Mouse (Mus musculus): ENCODE measurements around the gene Olfr553. TPM values are rescaled to one million over a fixed set of nuclear protein-coding genes. Genes with fewer than 3 reads are reported as not detected.
"Not testable (repeated sequence)": the region's sequence is repeated elsewhere in the genome, so short reads cannot be mapped to it uniquely, and the experiment has no call there.

Gene Olfr553
- not detected for total RNA-seq (2021)
- long read RNA-seq, experiment 1, result 0 reads
- long read RNA-seq, experiment 2, result 0 reads

- no peak for DNase-seq (ENCODE audit: low spot score in 2 of 2)
- intact Hi-C loops (cut with DNase I), result no loop called here
These were observed at the start of gene Olfr553 for GRCm38 (mm10) chr7:102618118-102618517. Olfr553 (minus strand) TSS chr7:102618218.

- intact Hi-C loops (cut with DNase I), result loop anchor here (2.0 kb wide), 1 partner anchor 253 kb away; no protein-coding TSS in a partner anchor
- peak; percentile 21 to 23 for DNase-seq (ENCODE audit: low spot score in 2 of 2)
These were observed 47.4 kb upstream of the Olfr553 start for GRCm38 (mm10) chr7:102665378-102665777.

- intact Hi-C loops (cut with DNase I), result loop anchor here (2.0 kb wide), 1 partner anchor 254 kb away; no protein-coding TSS in a partner anchor
- no peak for DNase-seq (ENCODE audit: low spot score in 2 of 2)
These were observed 46.6 kb upstream of the Olfr553 start, which contains the start of gene Olfr556 for GRCm38 (mm10) chr7:102664599-102664998. Olfr556 (plus strand) TSS chr7:102664899.

- DNase-seq (ENCODE audit: low spot score in 2 of 2), result no peak
These were observed 40.5 kb upstream of the Olfr553 start, which contains the start of gene Olfr555 for GRCm38 (mm10) chr7:102658523-102658922. Olfr555 (plus strand) TSS chr7:102658823.

GRCm38 (mm10) chr7:102644945-102645344 lies 26.9 kb upstream of the Olfr553 start:
- intact Hi-C loops (cut with DNase I); DNase-seq (ENCODE audit: low spot score in 2 of 2): not testable (repeated sequence)

More at GRCm38 (mm10) chr7:102658523-102658922, 40.5 kb upstream of the Olfr553 start, which contains the start of gene Olfr555:
- intact Hi-C loops (cut with DNase I), result no loop called here

GRCm38 (mm10) chr7:102638132-102638531 lies 20.1 kb upstream of the Olfr553 start, which contains the start of gene Olfr554:
Olfr554 (plus strand) TSS chr7:102638432.
- no peak for DNase-seq (ENCODE audit: low spot score in 2 of 2)
- intact Hi-C loops (cut with DNase I), result loop anchor here (10.0 kb wide), 1 partner anchor 73 kb away; the partner anchor contains the start of gene Trim21

- DNase-seq (ENCODE audit: low spot score in 2 of 2), result peak; percentile 9 to 27
- intact Hi-C loops (cut with DNase I), result loop anchor here (2.0 to 10.0 kb wide), 2 partner anchors 72 to 124 kb away; partner anchors contain the start of gene Trim21
These were observed 18.6 kb upstream of the Olfr553 start for GRCm38 (mm10) chr7:102636665-102637064.

GRCm38 (mm10) chr7:102620368-102620767 lies 2.4 kb upstream of the Olfr553 start:
- intact Hi-C loops (cut with DNase I); DNase-seq (ENCODE audit: low spot score in 2 of 2): not testable (repeated sequence)

GRCm38 (mm10) chr7:102619608-102620007 lies 1.6 kb upstream of the Olfr553 start:
- DNase-seq (ENCODE audit: low spot score in 2 of 2), result no peak
- intact Hi-C loops (cut with DNase I), result no loop called here

- DNase-seq (ENCODE audit: low spot score in 2 of 2), result no peak
- intact Hi-C loops (cut with DNase I), result no loop called here
These were observed 20.5 kb downstream of the Olfr553 start, which contains the start of gene Olfr552 for GRCm38 (mm10) chr7:102597378-102598031. Olfr552 (plus strand) TSS chr7:102597770.

GRCm38 (mm10) chr7:102591786-102592185 lies 26.2 kb downstream of the Olfr553 start, which contains the start of gene Olfr551:
Olfr551 (minus strand) TSS chr7:102591886.
- DNase-seq (ENCODE audit: low spot score in 2 of 2), result no peak
- intact Hi-C loops (cut with DNase I), result no loop called here

- intact Hi-C loops (cut with DNase I), result no loop called here
- DNase-seq (ENCODE audit: low spot score in 2 of 2), result no peak
These were observed 42.0 kb downstream of the Olfr553 start for GRCm38 (mm10) chr7:102575998-102576397.

- DNase-seq (ENCODE audit: low spot score in 2 of 2), result no peak
- intact Hi-C loops (cut with DNase I), result no loop called here
These were observed 44.7 kb downstream of the Olfr553 start for GRCm38 (mm10) chr7:102573174-102573830.

- DNase-seq (ENCODE audit: low spot score in 2 of 2), result peak in 1 of 2 experiments; percentile 5
These were observed 46.9 kb downstream of the Olfr553 start, which contains the start of gene Olfr550 for GRCm38 (mm10) chr7:102571142-102571541. Olfr550 (plus strand) TSS chr7:102571442.

GRCm38 (mm10) chr7:102566219-102566618 lies 51.8 kb downstream of the Olfr553 start:
- no peak for DNase-seq (ENCODE audit: low spot score in 2 of 2)
- intact Hi-C loops (cut with DNase I), result loop anchor here (10.0 kb wide), 1 partner anchor 69 kb away; the partner anchor contains the start of gene Olfr554

More at GRCm38 (mm10) chr7:102571142-102571541, 46.9 kb downstream of the Olfr553 start, which contains the start of gene Olfr550:
- intact Hi-C loops (cut with DNase I), result no loop called here

- DNase-seq (ENCODE audit: low spot score in 2 of 2), result peak; percentile 31 to 47
- intact Hi-C loops (cut with DNase I), result loop anchor here (10.0 kb wide), 1 partner anchor 70 kb away; the partner anchor contains the start of gene Olfr554
These were observed 52.7 kb downstream of the Olfr553 start, which contains the start of gene Trim21 for GRCm38 (mm10) chr7:102564999-102565997. Trim21 (minus strand) TSS chr7:102565486.
